9 mouse cellular contexts compared by ENCODE assay signal in the genomic region with DNA sequence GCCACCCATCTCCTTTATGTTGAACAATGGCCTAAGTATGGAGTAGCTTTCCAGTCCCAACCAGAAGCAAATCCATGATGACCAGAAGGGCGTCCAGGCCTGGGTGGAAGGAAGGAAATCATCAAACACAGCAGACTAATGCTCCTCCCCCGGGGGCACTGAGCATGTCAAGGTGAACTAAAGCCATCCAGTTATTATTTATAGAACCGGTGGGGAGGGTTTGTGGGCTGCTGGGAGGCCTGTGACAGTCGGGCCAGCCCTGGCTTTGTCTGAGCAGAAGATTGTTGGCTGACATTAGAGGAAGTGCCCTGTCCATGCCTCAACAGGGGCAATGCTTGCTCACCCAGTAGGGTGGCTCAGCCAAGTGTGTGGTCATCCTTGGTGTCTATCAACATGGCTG.
A peak's percentile ranks its signal among the peaks of the same experiment; 100 is the strongest.
DNase-seq lines count a peak whose midpoint lies in the region; ATAC-seq and TF ChIP-seq lines count a peak whose summit lies in the region.
"Had no signal": no experiment of that assay in that cellular context is flagged by ENCODE, and none has a peak within 500 bp of the region (broad histone marks: within the 10 kb centered on the region; RNA-seq: fewer than 3 reads in every experiment).

No protein-coding gene starts in this region.

- DNase-seq in gastrocnemius, postnatal 10 days, result peak; percentile 14
- no peak for DNase-seq in gastrocnemius, postnatal 4 days (ENCODE audit: low spot score in 2 of 2)
- DNase-seq in heart, adult 2 months, result peak; percentile 50 to 67
- DNase-seq in lung, postnatal 25 days (ENCODE audit: low spot score), result peak; percentile 11
- DNase-seq in thymus, adult 18-20 months, result no peak
- DNase-seq in midbrain, postnatal 0 days (ENCODE audit: low spot score), result no peak
- no peak for DNase-seq in left cerebral cortex, postnatal 36 days (ENCODE audit: low spot score in 2 of 2)

- no peak overlapping the region for H3K4me2 ChIP-seq in kidney, embryonic 15.5 days
- no peak overlapping the region for H3K4me2 ChIP-seq in midbrain, postnatal 0 days (ENCODE audit: low read depth, low read length, poor library complexity, severe bottlenecking)
- H3K4me2 ChIP-seq: midbrain, embryonic 15.5 days had no signal

- no peak overlapping the region for H3K9ac ChIP-seq in heart, adult 2 months (ENCODE audit: low read depth, low read length)
- no peak overlapping the region for H3K9ac ChIP-seq in kidney, embryonic 15.5 days
- no peak overlapping the region for H3K9ac ChIP-seq in midbrain, postnatal 0 days (replicated peaks; ENCODE audit: low read length, poor library complexity, severe bottlenecking)
- H3K9ac ChIP-seq: midbrain, embryonic 15.5 days had no signal

- peak; percentile 80; the same call in 1 of the 2 replicates for TF ChIP-seq EP300 in heart, adult 2 months (IDR thresholded peaks at IDR 0.05; ENCODE audit: insufficient read depth, low read depth, low read length)

- H3K4me3 ChIP-seq in heart, adult 2 months, result no peak overlapping the region
- no peak overlapping the region for H3K4me3 ChIP-seq in kidney, embryonic 15.5 days (replicated peaks)
- no peak overlapping the region for H3K4me3 ChIP-seq in midbrain, postnatal 0 days (ENCODE audit: low read depth, low read length)
- H3K4me3 ChIP-seq: midbrain, embryonic 15.5 days had no signal

- 21% methylated on average over 4 of the region's 4 CpGs for WGBS in heart, adult 2 months
- WGBS in kidney, embryonic 15.5 days, result 57% methylated on average over 4 of the region's 4 CpGs
- WGBS in midbrain, postnatal 0 days, result 84% methylated on average over 4 of the region's 4 CpGs

- ATAC-seq in kidney, embryonic 15.5 days (replicated peaks; ENCODE audit: low FRiP score), result no peak
- no peak for ATAC-seq in midbrain, postnatal 0 days (ENCODE audit: low FRiP score)
- ATAC-seq: midbrain, embryonic 15.5 days had no signal

- no peaks in the 10 kb centered on the region for H3K27me3 ChIP-seq in heart, adult 2 months (ENCODE audit: control insufficient read depth, insufficient read depth, low read length)
- no peaks in the 10 kb centered on the region for H3K27me3 ChIP-seq in kidney, embryonic 15.5 days
- H3K27me3 ChIP-seq in midbrain, postnatal 0 days (ENCODE audit: insufficient read depth, low read length), result no peaks in the 10 kb centered on the region
- H3K27me3 ChIP-seq: midbrain, embryonic 15.5 days had no signal

- 0 out of 2 replicates have a peak, but pooled peaks have one; percentile 13 for TF ChIP-seq POLR2A in heart, adult 2 months (IDR thresholded peaks at IDR 0.05; ENCODE audit: insufficient read depth, low read depth, low read length)

- H3K9me3 ChIP-seq in kidney, embryonic 15.5 days (replicated peaks), result no peaks in the 10 kb centered on the region
- no peaks in the 10 kb centered on the region for H3K9me3 ChIP-seq in midbrain, postnatal 0 days (ENCODE audit: low read length)
- H3K9me3 ChIP-seq: midbrain, embryonic 15.5 days had no signal

- peak overlapping the region; percentile 77 for H3K27ac ChIP-seq in heart, adult 2 months
- peak overlapping the region; percentile 83; the same call in 1 of the 2 replicates for H3K27ac ChIP-seq in kidney, embryonic 15.5 days
- no peak overlapping the region for H3K27ac ChIP-seq in midbrain, postnatal 0 days (ENCODE audit: low read depth, low read length)
- H3K27ac ChIP-seq: midbrain, embryonic 15.5 days had no signal

- intact Hi-C loops in heart, adult 2 months (cut with DNase I), result loop anchor here (2.0 to 5.0 kb wide), 3 partner anchors 40 to 141 kb away; no protein-coding TSS in a partner anchor
- intact Hi-C loops in left cerebral cortex, postnatal 36 days (cut with DNase I), result no loop called here

- peaks cover 2% of the 10 kb centered on the region; the same call in 1 of the 2 replicates for H3K36me3 ChIP-seq in heart, adult 2 months (ENCODE audit: control insufficient read depth, insufficient read depth, low read length)
- no peaks in the 10 kb centered on the region for H3K36me3 ChIP-seq in kidney, embryonic 15.5 days
- H3K36me3 ChIP-seq in midbrain, postnatal 0 days (ENCODE audit: insufficient read depth, low read length), result no peaks in the 10 kb centered on the region
- H3K36me3 ChIP-seq: midbrain, embryonic 15.5 days had no signal

- peaks cover 32% of the 10 kb centered on the region for H3K4me1 ChIP-seq in heart, adult 2 months (ENCODE audit: control insufficient read depth, insufficient read depth, low read length)
- peaks cover 30% of the 10 kb centered on the region for H3K4me1 ChIP-seq in kidney, embryonic 15.5 days
- no peaks in the 10 kb centered on the region for H3K4me1 ChIP-seq in midbrain, postnatal 0 days (ENCODE audit: insufficient read depth, low read length)
- H3K4me1 ChIP-seq: midbrain, embryonic 15.5 days had no signal

- no peaks in the 10 kb centered on the region for H3K79me2 ChIP-seq in heart, adult 2 months (replicated peaks; ENCODE audit: control insufficient read depth, insufficient read depth, low read length)

- TF ChIP-seq CTCF in heart, adult 2 months (IDR thresholded peaks at IDR 0.05), result no peak
- no peak for TF ChIP-seq CTCF in midbrain, postnatal 0 days (IDR thresholded peaks at IDR 0.05)

Comparison
In these comparisons a context has a peak if more than half of its experiments do, and no peak if none do; other contexts are left out.
1. DNase-seq: peak in gastrocnemius, postnatal 10 days (single experiment), heart, adult 2 months (2 of 2) and lung, postnatal 25 days (single experiment); none in gastrocnemius, postnatal 4 days (0 of 2), thymus, adult 18-20 months (0 of 2), midbrain, postnatal 0 days (single experiment) and left cerebral cortex, postnatal 36 days (0 of 2).